Mouse (Mus musculus) midbrain, embryonic 13.5 days (tissue): ENCODE results near the gene Thrb. TPM values are rescaled to one million over a fixed set of nuclear protein-coding genes. Genes with fewer than 3 reads are reported as not detected.

Experiments
- ATAC-seq: fragments of 200-750 bp; cut with Nextera tagmentation; 2 replicates; pipeline ENCODE4 v1.8.0; 2017; ENCODE audit warnings: mild to moderate bottlenecking, moderate TSS enrichment, moderate library complexity
- H3K27ac ChIP-seq: fragments of 300-500 bp; sonication (generic); 2 replicates; pipeline ENCODE4 v1.5.1; 2015; ENCODE audit warnings: inconsistent platforms, mild to moderate bottlenecking, moderate library complexity
- H3K27me3 ChIP-seq: fragments of 300-500 bp; sonication (generic); 2 replicates; pipeline ENCODE4 v1.6.1; 2015; ENCODE audit warnings: mild to moderate bottlenecking, inconsistent platforms
- H3K36me3 ChIP-seq: fragments of 300-500 bp; sonication (generic); 2 replicates; pipeline ENCODE4 v1.6.1; 2015; ENCODE audit warnings: mild to moderate bottlenecking, inconsistent platforms
- H3K4me1 ChIP-seq: fragments of 300-500 bp; sonication (generic); replicated peaks from 2 replicates; pipeline ENCODE4 v1.6.1; 2015; ENCODE audit warnings: inconsistent platforms
- H3K4me2 ChIP-seq: fragments of 300-500 bp; sonication (generic); replicated peaks from 2 replicates; pipeline ENCODE4 v1.6.1; 2015; ENCODE audit warnings: moderate library complexity, mild to moderate bottlenecking, inconsistent platforms
- H3K4me3 ChIP-seq: fragments of 300-500 bp; sonication (generic); replicated peaks from 2 replicates; pipeline ENCODE4 v1.5.1; 2015; ENCODE audit warnings: mild to moderate bottlenecking, inconsistent platforms
- H3K9ac ChIP-seq: fragments of 300-500 bp; sonication (generic); replicated peaks from 2 replicates; pipeline ENCODE4 v1.6.1; 2015; ENCODE audit warnings: mild to moderate bottlenecking, inconsistent platforms
- H3K9me3 ChIP-seq: fragments of 300-500 bp; sonication (generic); 2 replicates; pipeline ENCODE4 v1.6.1; 2016; ENCODE audit warnings: mild to moderate bottlenecking, inconsistent platforms
- WGBS: fragments of 180-500 bp; shearing (Covaris S2); methylation state at CpG from one replicate; pipeline ENCODE4 v1.1.7; 2015; 5-methylcytosine and 5-hydroxymethylcytosine counted together
- polyA plus RNA-seq: library from polyadenylated mRNA; unstranded; fragments of >200 nt; fragmentation: Nextera tagmentation; extraction: Ambion mirVana; gene quantifications from 2 replicates; pipeline ENCODE4 v1.2.1, GENCODE M21; 2015

Thrb gene
- polyA plus RNA-seq, 1 experiment from 2014 or later = 1.2 TPM

DNA sequence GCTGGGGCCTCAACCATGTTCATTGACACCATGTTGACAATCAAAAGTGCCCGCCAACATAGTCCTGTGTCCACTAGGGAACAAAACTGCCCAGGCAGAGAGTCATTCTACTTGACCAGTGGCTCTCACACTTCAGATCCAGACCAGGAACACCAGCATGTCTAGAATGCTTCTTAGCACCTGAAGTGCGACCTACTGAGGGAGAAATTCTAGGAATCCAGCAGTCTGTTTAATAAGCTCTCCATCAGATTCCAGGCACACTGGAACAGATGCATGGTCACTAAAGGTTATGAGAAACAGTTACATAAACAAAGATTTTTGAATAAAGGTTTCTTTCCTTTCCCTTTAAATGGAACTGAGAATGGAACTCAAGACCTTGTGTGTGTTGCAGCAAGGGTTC is 192.2 kb downstream of the Thrb start:
- Histone ChIP-seq H3K27ac (no peak overlapping the region), H3K36me3 (no peaks in the 10 kb centered on the region), H3K4me2 (no peak overlapping the region), H3K4me3 (no peak overlapping the region), H3K9ac (no peak overlapping the region), H3K27me3 (no peaks in the 10 kb centered on the region), H3K9me3 (no peaks in the 10 kb centered on the region), H3K4me1 (no peaks in the 10 kb centered on the region)
- no peak for ATAC-seq
- 91% methylated on average over 2 of the region's 2 CpGs for WGBS

GRCm38 (mm10) chr14:17859790-17860385 is 199.8 kb downstream of the Thrb start:
- Histone ChIP-seq H3K27ac (no peak overlapping the region), H3K4me3 (no peak overlapping the region), H3K4me1 (no peaks in the 10 kb centered on the region), H3K9ac (no peak overlapping the region), H3K27me3 (no peaks in the 10 kb centered on the region), H3K36me3 (no peaks in the 10 kb centered on the region), H3K4me2 (no peak overlapping the region), H3K9me3 (no peaks in the 10 kb centered on the region)
- WGBS = 83% methylated on average over 5 of the region's 5 CpGs
- no peak for ATAC-seq

DNA sequence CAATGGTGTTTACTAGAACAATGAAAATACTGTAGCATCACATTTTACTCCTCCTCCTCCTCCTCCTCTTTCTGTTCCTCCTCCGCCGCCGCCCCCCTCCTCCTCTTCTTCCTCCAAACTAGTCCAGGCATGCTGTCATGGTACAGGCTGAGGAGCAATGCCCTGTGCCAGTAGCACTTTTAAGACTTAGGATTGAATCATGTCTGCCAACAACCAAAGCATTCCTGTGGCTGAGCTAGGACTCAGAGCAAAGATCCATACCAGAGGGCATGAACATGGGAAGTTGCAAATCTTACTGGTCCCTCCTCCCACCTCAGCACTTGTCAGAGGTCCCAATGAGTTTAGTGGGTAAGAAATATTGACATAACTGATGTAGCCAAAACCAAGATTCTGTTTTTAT is 202.6 kb downstream of the Thrb start:
- Histone ChIP-seq H3K36me3 (no peaks in the 10 kb centered on the region), H3K27ac (no peak overlapping the region), H3K4me2 (no peak overlapping the region), H3K4me3 (no peak overlapping the region), H3K4me1 (no peaks in the 10 kb centered on the region), H3K27me3 (no peaks in the 10 kb centered on the region), H3K9ac (no peak overlapping the region), H3K9me3 (no peaks in the 10 kb centered on the region)
- WGBS = 91% methylated on average over 3 of the region's 3 CpGs
- ATAC-seq = no peak

DNA sequence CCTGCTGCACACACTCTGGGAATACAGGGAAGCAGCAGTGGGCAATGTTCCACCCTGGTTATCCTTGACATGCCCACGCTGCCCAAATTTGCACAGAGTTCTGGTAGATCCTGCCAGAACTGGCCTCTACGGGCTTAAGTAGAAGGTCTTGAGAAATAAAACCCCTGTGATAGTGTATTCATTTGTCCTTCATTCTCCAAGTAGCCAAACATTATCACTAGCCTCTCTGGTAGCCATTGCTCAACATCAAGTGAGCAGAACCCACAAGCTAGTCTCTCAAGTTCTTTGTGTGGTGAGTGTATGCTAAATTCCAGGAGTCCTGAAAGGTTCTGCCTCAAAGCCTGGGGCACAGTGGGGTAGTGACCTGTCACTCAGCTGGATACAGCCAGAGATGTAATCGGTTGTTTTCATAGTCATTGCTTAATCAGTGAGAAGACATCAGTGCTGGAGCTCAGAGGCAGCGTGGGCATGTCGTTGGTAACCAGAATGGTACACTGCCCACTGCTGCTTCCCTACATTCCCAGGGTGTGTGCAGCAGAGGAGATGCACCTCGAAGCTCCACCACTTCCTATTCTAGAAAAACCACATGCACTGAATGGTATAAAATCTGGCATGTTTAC is 203.8 kb downstream of the Thrb start:
- 74% methylated on average over 6 of the region's 6 CpGs for WGBS
- H3K27me3 ChIP-seq = no peaks in the 10 kb centered on the region

GRCm38 (mm10) chr14:17868326-17868725 is 208.3 kb downstream of the Thrb start:
- ATAC-seq = no peak
- Histone ChIP-seq H3K9me3 (no peaks in the 10 kb centered on the region), H3K27me3 (no peaks in the 10 kb centered on the region), H3K36me3 (no peaks in the 10 kb centered on the region), H3K9ac (no peak overlapping the region), H3K27ac (no peak overlapping the region), H3K4me1 (no peaks in the 10 kb centered on the region), H3K4me3 (no peak overlapping the region), H3K4me2 (no peak overlapping the region)
- WGBS = 90% methylated on average over 6 of the region's 6 CpGs

More for the DNA sequence above, 203.8 kb downstream of the Thrb start:
- Histone ChIP-seq H3K9me3 (no peaks in the 10 kb centered on the region), H3K36me3 (no peaks in the 10 kb centered on the region), H3K4me1 (no peaks in the 10 kb centered on the region), H3K9ac (no peak overlapping the region), H3K4me3 (no peak overlapping the region), H3K27ac (no peak overlapping the region), H3K4me2 (no peak overlapping the region)
- ATAC-seq = no peak

- Histone ChIP-seq H3K4me2 (no peak overlapping the region), H3K9ac (no peak overlapping the region), H3K36me3 (no peaks in the 10 kb centered on the region), H3K9me3 (no peaks in the 10 kb centered on the region), H3K4me3 (no peak overlapping the region), H3K27me3 (no peaks in the 10 kb centered on the region), H3K27ac (no peak overlapping the region), H3K4me1 (no peaks in the 10 kb centered on the region)
- 73% methylated on average over 2 of the region's 2 CpGs for WGBS
- no peak for ATAC-seq
Measured at GRCm38 (mm10) chr14:17875946-17876345, 215.9 kb downstream of the Thrb start.

DNA sequence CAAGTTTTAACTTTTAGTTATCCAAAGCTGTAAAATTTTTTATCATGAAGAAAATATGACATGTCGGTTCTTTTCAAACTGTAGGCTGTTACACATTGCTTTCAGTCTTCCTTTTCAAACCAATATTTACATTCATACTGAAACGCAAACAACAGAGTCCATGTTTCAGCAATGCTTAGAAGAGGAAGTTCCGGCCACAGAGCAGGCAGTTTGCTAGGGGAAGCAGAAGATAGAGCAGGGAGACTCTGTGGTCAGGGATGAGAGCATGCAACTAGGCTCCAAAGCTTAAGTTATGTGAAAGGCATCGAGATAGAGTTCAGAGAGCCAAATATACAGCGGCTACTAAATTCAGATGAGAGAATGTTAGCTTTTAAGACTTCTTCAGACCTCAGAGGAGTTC is 219.4 kb downstream of the Thrb start:
- Histone ChIP-seq H3K4me1 (no peaks in the 10 kb centered on the region), H3K36me3 (no peaks in the 10 kb centered on the region), H3K4me3 (no peak overlapping the region), H3K9me3 (no peaks in the 10 kb centered on the region), H3K9ac (no peak overlapping the region), H3K27ac (no peak overlapping the region), H3K4me2 (no peak overlapping the region), H3K27me3 (no peaks in the 10 kb centered on the region)
- ATAC-seq = no peak
- WGBS = 91% methylated on average over 5 of the region's 5 CpGs

DNA sequence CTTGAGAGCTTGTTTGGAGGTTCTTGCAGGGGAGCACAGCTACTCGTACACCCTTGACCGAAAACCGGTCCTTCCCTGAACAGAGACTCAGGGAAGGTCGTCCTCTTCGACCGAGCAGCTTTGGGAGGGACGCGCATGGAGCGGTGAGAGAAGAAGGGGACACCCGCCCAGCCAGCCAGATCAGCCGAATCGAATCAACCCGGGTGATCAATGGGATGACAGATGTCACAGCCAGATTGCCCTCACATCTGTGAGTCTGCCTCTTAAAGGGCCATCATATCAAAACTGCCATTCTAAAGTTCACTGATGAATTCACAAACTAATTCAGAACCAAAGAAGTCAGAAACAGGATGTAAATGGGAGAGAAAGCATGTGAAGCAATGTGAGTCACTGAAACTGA is 224.8 kb downstream of the Thrb start:
- WGBS = 74% methylated on average over 13 of the region's 13 CpGs
- no peak for ATAC-seq
- H3K4me1 ChIP-seq = no peaks in the 10 kb centered on the region
- no peaks in the 10 kb centered on the region for H3K27me3 ChIP-seq
- no peaks in the 10 kb centered on the region for H3K9me3 ChIP-seq
- H3K9ac ChIP-seq = no peak overlapping the region
- no peaks in the 10 kb centered on the region for H3K36me3 ChIP-seq
- H3K27ac ChIP-seq = no peak overlapping the region
- H3K4me3 ChIP-seq = no peak overlapping the region
- no peak overlapping the region for H3K4me2 ChIP-seq

DNA sequence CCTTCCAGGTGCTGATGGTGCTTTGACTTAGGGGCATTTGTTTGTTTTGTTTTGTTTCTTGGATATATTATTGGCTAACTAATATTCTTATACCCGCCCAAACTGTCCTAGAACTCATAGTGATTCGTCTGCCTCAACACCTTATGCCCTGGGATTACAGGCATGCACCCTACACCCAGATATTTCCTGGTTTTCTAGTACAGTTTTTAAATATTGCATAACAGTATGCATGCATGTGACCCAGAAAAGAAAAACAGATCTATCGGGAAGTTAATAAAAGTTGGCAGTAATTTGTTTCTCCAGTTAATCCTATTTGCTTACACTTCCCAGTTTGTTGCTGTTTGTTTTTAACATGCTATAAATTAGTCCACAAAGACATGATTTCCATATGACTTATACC is 225.3 kb downstream of the Thrb start:
- Histone ChIP-seq H3K27ac (no peak overlapping the region), H3K36me3 (no peaks in the 10 kb centered on the region), H3K9ac (no peak overlapping the region), H3K4me2 (no peak overlapping the region), H3K27me3 (no peaks in the 10 kb centered on the region), H3K9me3 (no peaks in the 10 kb centered on the region), H3K4me1 (no peaks in the 10 kb centered on the region), H3K4me3 (no peak overlapping the region)
- WGBS = 85% methylated on average over 3 of the region's 3 CpGs
- ATAC-seq = no peak

DNA sequence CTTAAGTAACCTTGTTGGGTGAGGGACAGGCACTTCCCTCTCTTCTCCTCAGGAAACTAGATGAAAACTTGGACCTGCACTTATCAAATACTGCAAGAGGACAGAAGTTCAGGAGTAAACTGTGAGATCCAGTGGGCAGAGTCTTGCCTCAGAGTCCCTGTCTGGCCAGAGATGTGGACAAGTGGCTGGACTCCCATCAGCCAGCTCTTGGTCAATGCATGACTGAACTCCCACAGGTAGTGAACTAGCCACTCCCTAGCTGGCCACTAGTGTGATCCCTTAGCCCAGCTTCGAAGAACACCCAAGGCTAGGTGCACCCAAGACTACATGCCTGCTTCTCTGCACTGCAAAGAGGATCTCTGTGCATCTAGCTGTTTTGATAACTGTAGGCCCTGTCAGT is 234.7 kb downstream of the Thrb start:
- Histone ChIP-seq H3K9ac (no peak overlapping the region), H3K27me3 (no peaks in the 10 kb centered on the region), H3K4me1 (no peaks in the 10 kb centered on the region), H3K9me3 (no peaks in the 10 kb centered on the region), H3K4me3 (no peak overlapping the region), H3K4me2 (no peak overlapping the region), H3K36me3 (no peaks in the 10 kb centered on the region), H3K27ac (no peak overlapping the region)
- 87% methylated on average over 1 of the region's 1 CpGs for WGBS
- ATAC-seq = no peak

DNA sequence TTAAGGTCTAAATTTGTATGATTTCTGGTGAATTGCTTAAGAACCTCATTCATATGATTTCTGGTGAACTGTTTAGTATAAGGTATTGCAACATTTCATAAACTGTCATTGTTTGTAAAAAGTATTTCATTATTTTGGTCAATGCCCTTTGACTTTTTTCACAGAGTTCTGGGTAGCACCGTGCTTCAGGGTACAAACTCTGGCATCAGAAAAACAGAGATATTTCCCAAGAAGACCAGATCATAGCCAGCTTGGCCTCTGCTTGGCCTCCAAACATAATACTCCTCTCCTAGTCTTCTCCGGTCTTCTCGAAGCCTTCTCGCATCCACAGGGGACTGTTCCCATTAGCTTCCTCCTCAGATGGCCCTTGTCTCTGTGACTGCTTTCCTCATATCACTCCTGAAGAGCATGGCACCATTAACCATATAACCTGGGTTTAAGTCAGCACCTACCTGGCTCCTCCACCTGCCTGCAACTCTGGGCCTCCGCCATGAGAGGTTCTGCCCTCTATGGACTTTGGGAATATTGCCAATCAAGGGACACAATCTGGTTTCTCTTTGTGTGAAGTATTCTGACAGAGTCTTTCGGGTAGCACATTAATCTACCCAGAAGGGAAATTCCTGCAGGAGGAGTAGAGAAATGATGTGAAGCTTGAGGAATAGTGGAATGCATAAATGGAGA is 239.8 kb downstream of the Thrb start:
- Histone ChIP-seq H3K4me1 (no peaks in the 10 kb centered on the region), H3K27me3 (no peaks in the 10 kb centered on the region), H3K36me3 (no peaks in the 10 kb centered on the region), H3K27ac (no peak overlapping the region), H3K4me3 (no peak overlapping the region), H3K9me3 (no peaks in the 10 kb centered on the region), H3K4me2 (no peak overlapping the region), H3K9ac (no peak overlapping the region)
- ATAC-seq = no peak
- 94% methylated on average over 6 of the region's 6 CpGs for WGBS

DNA sequence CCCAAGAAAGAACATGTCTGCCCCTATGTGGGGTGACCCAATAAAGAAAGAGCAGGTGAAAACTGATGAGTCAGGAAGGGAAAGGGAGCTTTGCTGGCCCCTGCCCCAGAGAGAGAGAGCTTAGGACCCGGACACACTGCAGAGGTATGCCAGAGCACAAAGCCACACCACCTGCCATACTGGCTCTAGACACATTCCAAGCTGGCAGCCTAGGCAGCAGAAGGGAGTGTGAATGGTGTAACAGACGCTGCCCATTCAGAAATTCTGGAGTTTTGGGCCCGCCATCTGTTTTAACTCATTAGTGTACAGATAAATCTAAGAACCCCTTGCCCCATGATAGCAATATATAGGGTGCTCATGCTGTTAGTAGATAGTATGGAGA is 240.3 kb downstream of the Thrb start:
- ATAC-seq = peak; percentile 60; the same call in 1 of the 2 replicates

More for the DNA sequence above, 240.3 kb downstream of the Thrb start:
- Histone ChIP-seq H3K27me3 (no peaks in the 10 kb centered on the region), H3K4me1 (no peaks in the 10 kb centered on the region), H3K27ac (no peak overlapping the region), H3K4me2 (no peak overlapping the region), H3K9ac (no peak overlapping the region), H3K9me3 (no peaks in the 10 kb centered on the region), H3K4me3 (no peak overlapping the region), H3K36me3 (no peaks in the 10 kb centered on the region)
- WGBS = 38% methylated on average over 3 of the region's 3 CpGs
